Mouse (Mus musculus) G1E (cell line): ENCODE data around the gene Ank3. TPM values are rescaled to one million over a fixed set of nuclear protein-coding genes. Genes with fewer than 3 reads are reported as not detected.

Experiments used
- ATAC-seq: 2 replicates; pipeline ENCODE4 v1.8.0; 2016; ENCODE audit warnings: mild to moderate bottlenecking; ENCODE audit not compliant: insufficient number of reproducible peaks, poor library complexity, low FRiP score, severe bottlenecking; ENCODE audit errors: extremely low read depth
- DNase-seq: peaks from one replicate; pipeline ENCODE4 v3.0.0; 2012; ENCODE audit warnings: low spot score
- H3K27me3 ChIP-seq: 2 replicates; pipeline ENCODE4 v1.6.1; 2012; ENCODE audit warnings: mild to moderate bottlenecking, low read length, inconsistent platforms; ENCODE audit not compliant: insufficient read depth
- H3K36me3 ChIP-seq: replicated peaks from 2 replicates; pipeline ENCODE3; 2012; ENCODE audit warnings: mild to moderate bottlenecking, inconsistent platforms
- H3K4me1 ChIP-seq: 2 replicates; pipeline ENCODE4 v1.6.1; 2012; ENCODE audit warnings: low read depth, low read length, inconsistent platforms, mixed read lengths; ENCODE audit not compliant: insufficient read depth
- H3K4me3 ChIP-seq: 2 replicates; pipeline ENCODE4 v1.5.1; 2012; ENCODE audit warnings: low read depth, mild to moderate bottlenecking, inconsistent platforms, low read length, moderate library complexity, mixed read lengths
- H3K9me3 ChIP-seq: replicated peaks from 2 replicates; pipeline ENCODE4 v1.6.1; 2012; ENCODE audit warnings: inconsistent platforms
- CTCF ChIP-seq: IDR thresholded peaks from 2 replicates; pipeline ENCODE4 v1.5.1; 2012; ENCODE audit warnings: low read depth, low read length, inconsistent platforms, mixed read lengths
- GATA1 ChIP-seq: IDR thresholded peaks from 2 replicates; pipeline ENCODE4 v1.6.1; 2012; ENCODE audit warnings: borderline replicate concordance, low read length, inconsistent platforms, mixed read lengths
- GATA2 ChIP-seq: IDR thresholded peaks from 2 replicates; pipeline ENCODE4 v1.6.1; 2012; ENCODE audit warnings: low read depth, low read length, inconsistent platforms, borderline replicate concordance
- POLR2AphosphoS5 ChIP-seq: IDR thresholded peaks from 2 replicates; pipeline ENCODE4 v1.6.1; 2012; ENCODE audit warnings: low read depth, low read length, inconsistent platforms; ENCODE audit not compliant: insufficient replicate concordance
- TAL1 ChIP-seq: conservative IDR thresholded peaks from 2 replicates; pipeline ENCODE4 v1.6.1; 2012; ENCODE audit warnings: low read depth, low read length, inconsistent platforms, mixed read lengths
- polyA plus RNA-seq: library from polyadenylated mRNA; stranded (reverse); fragments of >175 nt; gene quantifications from 2 replicates; pipeline ENCODE4 v1.2.3, GENCODE M21; 2012
- total RNA-seq, 2 experiments: library from RNA; stranded (forward) in 1 of 2; stranded (reverse) in 1 of 2; fragments of 200-1000 nt in 1 of 2; fragments of >200 nt in 1 of 2; fragmentation: Nextera tagmentation in 1 of 2; gene quantifications; 2 replicates each; pipeline ENCODE4 v1.2.3; 2014 to 2017

Gene Ank3
- total and polyA plus RNA-seq, 3 experiments, result 0.98 TPM; not detected in 2

DNA sequence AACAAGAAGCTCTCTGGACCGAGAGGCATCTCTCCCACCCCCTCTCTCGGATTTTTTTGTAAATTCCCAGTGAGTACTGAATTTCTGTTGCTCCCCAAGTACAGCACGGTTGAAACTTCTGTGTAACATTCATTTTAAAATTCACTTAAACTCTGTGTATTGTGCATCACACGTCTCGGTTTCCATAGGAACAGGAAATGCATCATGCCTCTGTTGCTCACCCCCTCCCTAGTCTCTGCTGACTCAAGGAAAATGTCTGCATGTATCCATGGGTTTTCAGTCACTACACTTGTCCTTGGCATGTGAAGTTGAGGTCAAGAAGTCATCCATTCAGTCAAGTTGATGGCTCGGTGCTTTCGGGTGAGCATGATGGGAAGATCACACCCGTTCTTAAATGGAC, 234.3 kb downstream of the Ank3 start:
- peaks cover 65% of the 10 kb centered on the region for H3K9me3 ChIP-seq
- ATAC-seq, result no peak
- no peaks in the 10 kb centered on the region for H3K36me3 ChIP-seq
- no peak for DNase-seq
- H3K27me3 ChIP-seq, result no peaks in the 10 kb centered on the region
- no peak for TF ChIP-seq POLR2AphosphoS5
- no peak for TF ChIP-seq GATA2
- TF ChIP-seq TAL1, result no peak
- no peak for TF ChIP-seq CTCF
- no peak for TF ChIP-seq GATA1
- no peak overlapping the region for H3K4me3 ChIP-seq
- no peaks in the 10 kb centered on the region for H3K4me1 ChIP-seq

DNA sequence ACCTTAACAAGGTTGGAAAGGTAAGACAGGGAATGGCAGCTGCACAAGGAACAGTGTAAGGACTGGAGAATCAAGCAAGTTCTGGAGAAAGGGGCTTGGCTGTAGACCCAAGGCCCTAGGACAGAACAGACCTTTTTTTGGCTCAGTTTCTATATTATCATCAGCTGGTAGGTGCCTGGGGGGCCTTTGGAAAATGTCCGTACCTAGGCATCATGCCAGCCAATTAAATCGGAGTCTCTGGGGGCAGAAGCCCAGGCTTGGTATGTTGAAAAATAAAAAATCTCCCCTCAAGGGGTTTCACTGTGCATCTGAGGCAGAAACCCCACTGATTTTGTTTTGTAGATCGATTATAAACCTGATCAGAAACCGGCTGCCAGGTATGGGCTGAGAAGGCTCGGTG, 236.3 kb downstream of the Ank3 start:
- Histone ChIP-seq H3K27me3 (no peaks in the 10 kb centered on the region), H3K4me1 (no peaks in the 10 kb centered on the region), H3K36me3 (no peaks in the 10 kb centered on the region), H3K9me3 (peaks cover 70% of the 10 kb centered on the region), H3K4me3 (no peak overlapping the region)
- DNase-seq (no peak), ATAC-seq (no peak)
- TF ChIP-seq GATA1, result no peak
- no peak for TF ChIP-seq POLR2AphosphoS5
- no peak for TF ChIP-seq CTCF
- no peak for TF ChIP-seq TAL1
- TF ChIP-seq GATA2, result no peak

DNA sequence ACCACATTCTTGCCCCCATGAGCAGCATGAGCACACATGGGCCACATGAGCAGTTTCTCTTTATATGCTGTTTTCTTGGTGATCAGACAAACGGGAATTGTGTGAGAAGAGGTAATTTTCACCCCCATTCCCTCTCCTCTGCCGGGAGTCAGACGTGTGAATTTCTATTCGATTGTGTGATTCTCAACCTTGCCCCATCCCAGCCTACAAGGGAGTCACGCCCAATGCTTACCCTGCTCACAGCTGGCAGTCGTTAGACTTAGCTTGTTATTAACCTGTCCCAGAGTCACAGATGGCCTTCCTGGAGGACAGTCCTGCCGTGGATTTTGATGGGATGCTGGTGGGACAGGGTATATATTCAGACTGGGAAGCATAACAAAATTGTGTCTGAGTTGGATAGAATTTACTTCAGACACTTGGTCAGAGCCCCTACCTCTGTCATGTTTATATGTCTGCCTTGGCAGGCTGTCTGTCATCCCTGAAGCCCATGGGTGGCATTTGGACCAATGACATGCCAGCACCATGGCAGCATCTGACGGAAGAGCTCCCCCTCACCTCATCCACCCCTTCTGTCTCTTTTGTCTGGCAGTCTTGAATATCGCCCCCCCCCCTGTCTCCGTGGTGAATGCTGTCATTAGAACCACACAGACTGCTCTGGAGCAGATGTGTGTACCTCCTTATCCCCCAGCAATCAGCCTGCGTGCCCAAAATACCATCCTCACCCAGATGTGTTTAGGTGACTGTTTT, 237.5 kb downstream of the Ank3 start:
- H3K27me3 ChIP-seq, result no peaks in the 10 kb centered on the region
- no peak overlapping the region for H3K4me3 ChIP-seq
- TF ChIP-seq GATA2 (no peak), CTCF (no peak), POLR2AphosphoS5 (no peak), TAL1 (no peak), GATA1 (no peak)
- peaks cover 72% of the 10 kb centered on the region for H3K9me3 ChIP-seq
- no peaks in the 10 kb centered on the region for H3K4me1 ChIP-seq
- ATAC-seq (no peak), DNase-seq (no peak)
- H3K36me3 ChIP-seq, result no peaks in the 10 kb centered on the region

DNA sequence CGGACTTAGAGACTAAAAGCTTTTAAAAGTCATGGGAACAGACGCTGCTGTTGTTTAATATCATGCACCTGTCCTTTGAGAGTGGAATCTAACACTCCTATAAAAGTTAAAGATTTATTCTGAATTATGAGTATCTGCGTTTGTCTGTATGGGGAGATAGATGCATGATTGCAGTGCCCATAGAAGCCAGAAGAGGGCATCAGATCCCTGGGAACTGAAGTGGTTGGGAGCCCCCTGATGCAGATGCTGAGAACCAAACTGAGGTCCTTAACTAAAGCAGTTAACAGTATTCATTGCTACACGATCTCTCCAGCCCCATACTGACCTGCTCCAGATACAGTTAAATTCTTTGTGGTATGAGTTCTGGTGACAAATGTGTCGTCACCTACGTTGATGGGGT, 240.6 kb downstream of the Ank3 start:
- no peaks in the 10 kb centered on the region for H3K4me1 ChIP-seq
- H3K9me3 ChIP-seq, result peaks cover 74% of the 10 kb centered on the region
- H3K36me3 ChIP-seq, result no peaks in the 10 kb centered on the region
- DNase-seq (no peak), ATAC-seq (no peak)
- no peak for TF ChIP-seq GATA2
- no peak for TF ChIP-seq GATA1
- TF ChIP-seq POLR2AphosphoS5, result no peak
- TF ChIP-seq CTCF, result no peak
- no peak for TF ChIP-seq TAL1
- H3K4me3 ChIP-seq, result no peak overlapping the region
- H3K27me3 ChIP-seq, result no peaks in the 10 kb centered on the region

- TF ChIP-seq POLR2AphosphoS5 (no peak), GATA2 (no peak), GATA1 (no peak), CTCF (no peak), TAL1 (no peak)
- peaks cover 76% of the 10 kb centered on the region for H3K9me3 ChIP-seq
- DNase-seq, result no peak
- no peaks in the 10 kb centered on the region for H3K36me3 ChIP-seq
- no peaks in the 10 kb centered on the region for H3K4me1 ChIP-seq
- no peak for ATAC-seq
- H3K4me3 ChIP-seq, result no peak overlapping the region
- H3K27me3 ChIP-seq, result no peaks in the 10 kb centered on the region
Observed at GRCm38 (mm10) chr10:69640617-69641016, 242.0 kb downstream of the Ank3 start.

DNA sequence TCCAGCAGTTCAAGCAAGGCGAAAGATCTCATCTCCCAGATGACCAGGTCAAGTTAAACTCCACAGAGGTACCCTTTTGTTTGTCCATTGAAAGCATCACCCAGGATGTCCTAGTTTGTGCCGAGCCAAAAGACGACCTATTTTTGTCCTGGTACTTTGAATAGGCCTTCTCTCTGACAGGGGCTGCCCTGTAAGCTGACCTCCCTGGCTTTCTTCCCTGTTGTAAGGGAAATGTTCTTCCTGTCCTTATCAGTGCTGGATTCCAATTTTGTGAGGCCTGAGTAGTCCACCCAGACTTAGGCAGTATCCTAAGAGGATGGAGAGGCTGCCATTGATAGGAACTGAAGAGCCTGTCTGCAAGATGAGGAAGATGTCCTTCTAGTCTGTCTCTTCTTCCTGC, 244.9 kb downstream of the Ank3 start:
- no peak for DNase-seq
- H3K4me1 ChIP-seq, result no peaks in the 10 kb centered on the region
- H3K9me3 ChIP-seq, result peaks cover 76% of the 10 kb centered on the region
- no peaks in the 10 kb centered on the region for H3K36me3 ChIP-seq
- no peak for ATAC-seq
- no peak for TF ChIP-seq CTCF
- no peak for TF ChIP-seq TAL1
- no peak for TF ChIP-seq POLR2AphosphoS5
- TF ChIP-seq GATA1, result no peak
- TF ChIP-seq GATA2, result no peak
- no peak overlapping the region for H3K4me3 ChIP-seq
- no peaks in the 10 kb centered on the region for H3K27me3 ChIP-seq

- no peaks in the 10 kb centered on the region for H3K4me1 ChIP-seq
- DNase-seq (no peak), ATAC-seq (no peak)
- no peaks in the 10 kb centered on the region for H3K36me3 ChIP-seq
- no peak for TF ChIP-seq GATA1
- no peak overlapping the region for H3K4me3 ChIP-seq
- H3K27me3 ChIP-seq, result no peaks in the 10 kb centered on the region
- peaks cover 76% of the 10 kb centered on the region for H3K9me3 ChIP-seq
Observed at GRCm38 (mm10) chr10:69643986-69644385, 245.4 kb downstream of the Ank3 start.
